Mouse (Mus musculus) c-Kit-negative CD71-positive TER-119-positive erythroid progenitor cells, embryonic 14.5 days (primary cell): ENCODE measurements around the gene Ppp3r1.
A peak's percentile ranks its signal among the peaks of the same experiment; 100 is the strongest.
"Not testable (repeated sequence)": the region's sequence is repeated elsewhere in the genome, so short reads cannot be mapped to it uniquely, and the experiment has no call there.

Source experiments
- DNase-seq: peaks from one replicate; pipeline ENCODE4 v3.0.0-alpha.2; 2013; ENCODE audit warnings: low read depth, low spot score

The Ppp3r1 gene

GRCm38 (mm10) chr11:17199840-17200501 lies 40.9 kb downstream of the Ppp3r1 start:
- no peak for DNase-seq

GRCm38 (mm10) chr11:17200936-17201335 lies 41.9 kb downstream of the Ppp3r1 start:
- no peak for DNase-seq

GRCm38 (mm10) chr11:17202481-17202880 lies 43.4 kb downstream of the Ppp3r1 start:
- no peak for DNase-seq

- peak; percentile 95 for DNase-seq
Measured at GRCm38 (mm10) chr11:17211258-17212140, 52.4 kb downstream of the Ppp3r1 start, which contains the start of gene Pno1. TSS of gene Pno1 (minus strand) at chr11:17211568.

- DNase-seq = no peak
Measured at GRCm38 (mm10) chr11:17212141-17212495, 53.1 kb downstream of the Ppp3r1 start.

- no peak for DNase-seq
Measured at GRCm38 (mm10) chr11:17212903-17213509, 53.9 kb downstream of the Ppp3r1 start.

- DNase-seq = no peak
Measured at GRCm38 (mm10) chr11:17215475-17215874, 56.4 kb downstream of the Ppp3r1 start.

- DNase-seq = no peak
Measured at GRCm38 (mm10) chr11:17221126-17221525, 62.1 kb downstream of the Ppp3r1 start.

- no peak for DNase-seq
Measured at GRCm38 (mm10) chr11:17232792-17233191, 73.7 kb downstream of the Ppp3r1 start.

- DNase-seq = no peak
Measured at GRCm38 (mm10) chr11:17236449-17237037, 77.5 kb downstream of the Ppp3r1 start.

GRCm38 (mm10) chr11:17238598-17238997 lies 79.5 kb downstream of the Ppp3r1 start:
- DNase-seq = not testable (repeated sequence)

GRCm38 (mm10) chr11:17248715-17249114 lies 89.7 kb downstream of the Ppp3r1 start:
- no peak for DNase-seq
